8 mouse cellular contexts compared by ENCODE assay signal in the genomic region with DNA sequence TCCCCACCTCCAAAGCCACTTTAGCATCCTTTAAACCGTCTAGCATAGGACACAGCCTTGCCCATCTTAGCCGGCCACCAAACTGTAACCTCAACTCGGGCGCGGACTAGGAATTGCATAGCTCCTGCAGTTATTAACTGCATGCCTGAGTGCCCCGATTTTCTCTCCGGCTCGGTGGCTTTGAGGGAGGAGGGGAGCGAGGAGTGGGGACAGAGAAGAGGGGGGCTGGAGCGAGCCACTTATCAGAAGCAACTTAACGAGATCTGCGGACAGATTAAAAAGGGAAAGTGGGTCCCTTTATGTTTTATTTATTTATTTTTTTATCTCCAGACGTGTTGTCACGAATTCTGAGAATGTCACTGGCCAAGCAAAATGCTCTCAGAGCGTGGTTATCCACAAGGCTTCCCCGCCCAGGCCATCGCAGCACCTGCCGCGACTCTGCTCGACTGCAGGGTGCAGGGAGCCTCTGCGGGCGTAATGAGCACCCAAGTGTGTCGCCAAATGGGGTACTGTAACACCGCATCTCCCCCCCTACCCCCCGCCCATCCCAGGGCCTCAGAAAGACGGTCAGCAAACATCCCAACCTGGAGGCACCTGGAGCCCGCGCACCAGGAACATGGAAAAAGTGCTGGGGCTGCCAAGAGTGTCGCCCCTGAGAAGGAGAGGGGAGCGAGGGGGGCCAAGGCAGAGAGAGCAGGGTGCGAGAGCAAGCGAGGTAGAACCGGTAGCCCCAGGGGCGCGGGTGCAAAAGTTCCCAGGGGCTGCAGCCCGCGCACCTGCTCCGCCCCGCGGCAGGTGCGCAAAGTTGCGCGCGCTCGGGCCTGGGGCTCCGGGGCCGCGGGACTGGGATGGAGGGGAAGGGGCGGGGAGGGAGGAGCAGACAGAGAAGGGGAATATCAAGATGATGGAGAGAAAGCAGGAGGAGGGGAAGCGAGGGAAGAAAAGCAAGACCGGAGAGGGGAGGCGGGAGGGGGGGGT. TPM values are rescaled to one million over a fixed set of nuclear protein-coding genes. Genes with fewer than 3 reads are reported as not detected.
A peak's percentile ranks its signal among the peaks of the same experiment; 100 is the strongest.
DNase-seq lines count a peak whose midpoint lies in the region; ATAC-seq and TF ChIP-seq lines count a peak whose summit lies in the region.

No protein-coding gene starts in this region.

- intact Hi-C loops in heart, postnatal 36 days (cut with DNase I), result no loop called here

- peak overlapping the region; percentile 81 for H3K9ac ChIP-seq in neural tube, embryonic 15.5 days (replicated peaks)

- peaks cover 43% of the 10 kb centered on the region for H3K4me1 ChIP-seq in heart, embryonic 10.5 days
- H3K4me1 ChIP-seq in E14TG2a.4 (replicated peaks; ENCODE audit: low read depth, low read length), result peaks cover 43% of the 10 kb centered on the region
- H3K4me1 ChIP-seq in embryonic facial prominence, embryonic 10.5 days, result peaks cover 50% of the 10 kb centered on the region
- peaks cover 73% of the 10 kb centered on the region for H3K4me1 ChIP-seq in neural tube, embryonic 15.5 days

- WGBS in heart, embryonic 10.5 days, result 2% methylated on average over 52 of the region's 52 CpGs
- WGBS in embryonic facial prominence, embryonic 10.5 days, result 1% methylated on average over 52 of the region's 52 CpGs
- WGBS in neural tube, embryonic 15.5 days, result 1% methylated on average over 51 of the region's 52 CpGs

- DNase-seq in heart, embryonic 10.5 days (ENCODE audit: low spot score), result no peak
- no peak for DNase-seq in heart, postnatal 36 days
- peak; percentile 60 for DNase-seq in embryonic facial prominence, embryonic 10.5 days (ENCODE audit: low spot score)
- peak; percentile 41 to 59 for DNase-seq in kidney, postnatal 4 days
- DNase-seq in spleen, postnatal 4 days (ENCODE audit: low spot score in 2 of 2), result no peak
- DNase-seq in left cerebral cortex, adult 18-20 months (ENCODE audit: low spot score in 2 of 2), result no peak

- peak; percentile 38; the same call in 1 of the 2 replicates for ATAC-seq in neural tube, embryonic 15.5 days (ENCODE audit: low FRiP score)

- peak overlapping the region; percentile 83 for H3K4me2 ChIP-seq in neural tube, embryonic 15.5 days

- H3K36me3 ChIP-seq in heart, embryonic 10.5 days, result no peaks in the 10 kb centered on the region
- no peaks in the 10 kb centered on the region for H3K36me3 ChIP-seq in E14TG2a.4 (ENCODE audit: insufficient read depth, low read length)
- H3K36me3 ChIP-seq in embryonic facial prominence, embryonic 10.5 days (replicated peaks), result no peaks in the 10 kb centered on the region
- no peaks in the 10 kb centered on the region for H3K36me3 ChIP-seq in neural tube, embryonic 15.5 days

- peak overlapping the region; percentile 88 for H3K4me3 ChIP-seq in heart, embryonic 10.5 days
- H3K4me3 ChIP-seq in E14TG2a.4 (replicated peaks; ENCODE audit: low read length), result peak overlapping the region; percentile 87
- peak overlapping the region; percentile 81 for H3K4me3 ChIP-seq in embryonic facial prominence, embryonic 10.5 days
- H3K4me3 ChIP-seq in neural tube, embryonic 15.5 days (replicated peaks), result peak overlapping the region; percentile 85

- peaks cover 65% of the 10 kb centered on the region for H3K27me3 ChIP-seq in heart, embryonic 10.5 days (ENCODE audit: insufficient read depth, poor library complexity, severe bottlenecking)
- peaks cover 30% of the 10 kb centered on the region for H3K27me3 ChIP-seq in E14TG2a.4 (ENCODE audit: insufficient read depth, low read length)
- H3K27me3 ChIP-seq in embryonic facial prominence, embryonic 10.5 days (replicated peaks; ENCODE audit: low read depth, poor library complexity, severe bottlenecking), result peaks cover 83% of the 10 kb centered on the region
- H3K27me3 ChIP-seq in neural tube, embryonic 15.5 days (replicated peaks), result no peaks in the 10 kb centered on the region

- TF ChIP-seq CTCF in E14TG2a.4 (conservative IDR thresholded peaks at IDR 0.05; ENCODE audit: low read length), result no peak

- peak overlapping the region; percentile 97 for H3K27ac ChIP-seq in heart, embryonic 10.5 days
- H3K27ac ChIP-seq in embryonic facial prominence, embryonic 10.5 days (replicated peaks), result peak overlapping the region; percentile 90
- peak overlapping the region; percentile 97 for H3K27ac ChIP-seq in neural tube, embryonic 15.5 days (replicated peaks)

- H3K9me3 ChIP-seq in heart, embryonic 10.5 days, result no peaks in the 10 kb centered on the region
- H3K9me3 ChIP-seq in E14TG2a.4 (ENCODE audit: low read length), result no peaks in the 10 kb centered on the region
- H3K9me3 ChIP-seq in embryonic facial prominence, embryonic 10.5 days, result no peaks in the 10 kb centered on the region
- no peaks in the 10 kb centered on the region for H3K9me3 ChIP-seq in neural tube, embryonic 15.5 days (replicated peaks)

RNA-seq across cellular contexts. Expression of a gene that starts 0.9 kb away (rescaled TPM):
- 6.6 and 8.0 TPM in 2 replicates for polyA plus RNA-seq in heart, embryonic 10.5 days (2016; fragmentation: Nextera tagmentation; extraction: Ambion mirVana)
- total RNA-seq in heart, postnatal 36 days (2021), result 10 to 100 TPM; 21.6 to 26.8 TPM
- polyA plus RNA-seq in embryonic facial prominence, embryonic 10.5 days (2016; fragmentation: Nextera tagmentation; extraction: Ambion mirVana), result 4.9 and 5.1 TPM in 2 replicates
- 18.0 and 19.9 TPM in 2 replicates for polyA plus RNA-seq in neural tube, embryonic 15.5 days (2015; fragmentation: Nextera tagmentation; extraction: Ambion mirVana)
- 100 to 1,000 TPM; 192 to 210 TPM for total RNA-seq in left cerebral cortex, adult 18-20 months (2021)

RNA-seq across cellular contexts. Expression of a gene that starts 51.8 kb away (rescaled TPM):
- 3,021 and 6,084 TPM in 2 replicates for polyA plus RNA-seq in heart, embryonic 10.5 days (2016; fragmentation: Nextera tagmentation; extraction: Ambion mirVana)
- over 10,000 TPM; 18,107 to 20,333 TPM for total RNA-seq in heart, postnatal 36 days (2021)
- 0.57 TPM in 1 of 2 replicates, not detected in the other for polyA plus RNA-seq in embryonic facial prominence, embryonic 10.5 days (2016; fragmentation: Nextera tagmentation; extraction: Ambion mirVana)
- polyA plus RNA-seq in neural tube, embryonic 15.5 days (2015; fragmentation: Nextera tagmentation; extraction: Ambion mirVana), result 1.8 and 4.7 TPM in 2 replicates
- 1 to 10 TPM; 1.3 to 2.0 TPM for total RNA-seq in left cerebral cortex, adult 18-20 months (2021)

Comparison
In these comparisons a context has a peak if more than half of its experiments do, and no peak if none do; other contexts are left out.
1. DNase-seq: peak in embryonic facial prominence, embryonic 10.5 days (single experiment) and kidney, postnatal 4 days (2 of 2); none in heart, embryonic 10.5 days (single experiment), heart, postnatal 36 days (0 of 2), spleen, postnatal 4 days (0 of 2) and left cerebral cortex, adult 18-20 months (0 of 2).
2. RNA of a gene that starts 51.8 kb away (polyA plus RNA-seq): 3,021 to 6,084 TPM in heart, embryonic 10.5 days; 1.8 to 4.7 TPM in neural tube, embryonic 15.5 days and 0.57 TPM in embryonic facial prominence, embryonic 10.5 days; every median in the first group is over 100 times any median in the second.
3. Peak in every context shown above with its lines, with median percentiles within 50 percentile points of each other: H3K27ac ChIP-seq and H3K4me3 ChIP-seq.